Mouse (Mus musculus) forebrain, embryonic 14.5 days (tissue): ENCODE results near the gene Gmeb1. TPM values are rescaled to one million over a fixed set of nuclear protein-coding genes. Genes with fewer than 3 reads are reported as not detected.

Experiments used
- ATAC-seq: fragments of 200-750 bp; cut with Nextera tagmentation; 2 replicates; pipeline ENCODE4 v1.8.0; 2017; ENCODE audit warnings: mild to moderate bottlenecking, moderate library complexity
- DNase-seq: peaks from one replicate; pipeline ENCODE4 v3.0.0-alpha.2; 2015; ENCODE audit warnings: low spot score
- H3K27ac ChIP-seq: fragments of 300-500 bp; sonication (generic); 2 replicates; pipeline ENCODE4 v1.5.1; 2014; ENCODE audit warnings: low read depth, mild to moderate bottlenecking, control low read depth, low read length, moderate library complexity
- H3K27me3 ChIP-seq: fragments of 300-500 bp; sonication (generic); replicated peaks from 2 replicates; pipeline ENCODE4 v1.6.1; 2014; ENCODE audit warnings: low read length, control low read depth, mixed read lengths; ENCODE audit not compliant: control insufficient read depth, insufficient read depth
- H3K36me3 ChIP-seq: fragments of 300-500 bp; sonication (generic); 2 replicates; pipeline ENCODE4 v1.6.1; 2014; ENCODE audit warnings: low read length, control low read depth; ENCODE audit not compliant: control insufficient read depth, insufficient read depth
- H3K4me1 ChIP-seq: fragments of 300-500 bp; sonication (generic); 2 replicates; pipeline ENCODE4 v1.6.1; 2014; ENCODE audit warnings: antibody characterized with exemption, low read length, control low read depth; ENCODE audit not compliant: control insufficient read depth, insufficient read depth
- H3K4me2 ChIP-seq: fragments of 300-500 bp; sonication (generic); 2 replicates; pipeline ENCODE4 v1.6.1; 2014; ENCODE audit warnings: mild to moderate bottlenecking, control low read depth, low read length
- H3K4me3 ChIP-seq: fragments of 300-500 bp; sonication (generic); 2 replicates; pipeline ENCODE4 v1.5.1; 2014; ENCODE audit warnings: low read depth, low read length, control low read depth
- H3K9ac ChIP-seq: fragments of 300-500 bp; sonication (generic); 2 replicates; pipeline ENCODE4 v1.6.1; 2014; ENCODE audit warnings: mild to moderate bottlenecking, low read length, control low read depth, moderate library complexity
- H3K9me3 ChIP-seq: fragments of 300-500 bp; sonication (generic); replicated peaks from 2 replicates; pipeline ENCODE4 v1.6.1; 2016; ENCODE audit warnings: low read length, control low read depth, mixed read lengths; ENCODE audit not compliant: control insufficient read depth
- WGBS: fragments of 180-500 bp; shearing (Covaris S2); extraction: QIAGEN DNeasy Blood & Tissue Kit; methylation state at CpG from one replicate; pipeline ENCODE4 v1.1.7; 2014; 5-methylcytosine and 5-hydroxymethylcytosine counted together
- polyA plus RNA-seq: library from polyadenylated mRNA; unstranded; fragments of >200 nt; fragmentation: Nextera tagmentation; extraction: Ambion mirVana; gene quantifications from 2 replicates; pipeline ENCODE4 v1.2.1, GENCODE M21; 2014

The Gmeb1 gene
- polyA plus RNA-seq, 1 experiment from 2014 or later: 26.6 TPM

DNA sequence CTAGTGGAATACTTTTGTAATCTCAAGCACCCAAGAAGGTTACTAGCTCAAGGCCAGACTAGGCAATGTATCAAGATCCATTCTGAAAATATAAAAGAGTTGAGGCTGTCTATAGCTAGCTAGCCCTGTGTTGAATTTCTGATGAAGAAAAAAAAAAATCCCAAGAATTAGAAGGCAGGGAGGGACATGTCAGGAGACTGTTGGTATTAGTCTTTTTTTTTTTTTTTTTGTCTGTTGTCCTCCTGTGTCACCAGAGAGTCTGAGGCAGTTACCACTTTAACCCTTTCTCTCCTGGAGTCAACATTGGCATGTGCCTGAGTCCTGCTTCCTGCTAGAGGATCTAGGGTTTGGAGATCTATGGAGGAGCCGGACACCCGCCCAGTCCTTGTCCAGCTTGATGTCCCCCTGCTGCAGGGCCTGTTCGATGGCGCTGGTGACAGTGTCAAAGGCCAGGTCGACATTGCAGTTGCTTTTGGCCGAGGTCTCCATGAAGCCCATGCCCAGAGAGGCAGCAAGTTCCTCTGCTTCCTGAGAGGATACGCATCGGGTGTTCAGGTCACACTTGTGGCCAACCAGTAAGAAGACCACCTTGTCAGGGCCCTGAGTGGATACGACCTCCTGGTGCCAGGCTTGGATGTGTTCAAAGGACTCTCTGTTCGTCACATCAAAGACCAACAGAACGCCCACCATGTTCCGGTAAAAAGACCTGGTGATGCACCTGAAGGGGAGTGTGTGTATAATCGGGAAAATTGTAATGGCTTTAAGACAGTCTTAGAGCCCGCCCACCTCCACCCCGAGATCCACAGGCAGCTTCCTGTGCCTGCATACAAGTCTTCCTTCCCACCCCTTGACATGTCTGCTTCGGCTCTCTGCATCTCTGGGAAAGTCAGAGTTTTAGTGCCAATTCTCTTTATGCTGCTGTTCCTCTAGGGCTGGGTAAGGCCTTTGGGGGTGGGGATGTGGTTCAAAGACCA is 40.9 kb upstream of the Gmeb1 start:
- DNase-seq: no peak
- peak overlapping the region; percentile 52; the same call in 1 of the 2 replicates for H3K9ac ChIP-seq
- peak overlapping the region; percentile 60; the same call in 1 of the 2 replicates for H3K4me2 ChIP-seq
- no peaks in the 10 kb centered on the region for H3K36me3 ChIP-seq
- H3K27me3 ChIP-seq: no peaks in the 10 kb centered on the region
- no peak overlapping the region for H3K27ac ChIP-seq
- ATAC-seq: no peak
- WGBS: 63% methylated on average over 16 of the region's 16 CpGs
- no peaks in the 10 kb centered on the region for H3K4me1 ChIP-seq
- H3K9me3 ChIP-seq: no peaks in the 10 kb centered on the region
- peak overlapping the region; percentile 32; the same call in 1 of the 2 replicates for H3K4me3 ChIP-seq

DNA sequence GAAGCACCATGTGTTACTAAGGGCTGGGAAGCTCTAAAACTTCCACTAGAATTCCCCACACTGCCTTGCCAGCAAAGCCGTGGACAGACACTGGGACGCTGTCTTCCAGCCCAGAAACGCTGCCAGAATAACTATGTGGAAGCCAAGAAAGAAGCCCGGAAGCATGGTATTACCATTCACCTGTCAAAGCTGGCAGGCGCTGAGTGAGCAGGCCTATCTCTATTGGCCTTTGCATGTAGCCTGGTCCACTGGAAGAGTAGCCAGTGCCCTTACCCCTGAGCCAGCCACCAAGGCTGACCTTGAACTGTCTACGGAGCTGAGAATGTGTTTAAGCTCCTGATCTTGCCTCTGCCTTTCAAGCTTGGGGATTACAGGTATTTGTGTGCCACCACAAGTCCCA is 40.1 kb upstream of the Gmeb1 start:
- H3K4me1 ChIP-seq: no peaks in the 10 kb centered on the region
- WGBS: 87% methylated on average over 6 of the region's 6 CpGs
- no peak overlapping the region for H3K4me3 ChIP-seq
- DNase-seq (no peak), ATAC-seq (no peak)
- no peak overlapping the region for H3K27ac ChIP-seq
- H3K4me2 ChIP-seq: no peak overlapping the region
- H3K36me3 ChIP-seq: no peaks in the 10 kb centered on the region
- H3K27me3 ChIP-seq: no peaks in the 10 kb centered on the region
- no peaks in the 10 kb centered on the region for H3K9me3 ChIP-seq
- no peak overlapping the region for H3K9ac ChIP-seq

DNA sequence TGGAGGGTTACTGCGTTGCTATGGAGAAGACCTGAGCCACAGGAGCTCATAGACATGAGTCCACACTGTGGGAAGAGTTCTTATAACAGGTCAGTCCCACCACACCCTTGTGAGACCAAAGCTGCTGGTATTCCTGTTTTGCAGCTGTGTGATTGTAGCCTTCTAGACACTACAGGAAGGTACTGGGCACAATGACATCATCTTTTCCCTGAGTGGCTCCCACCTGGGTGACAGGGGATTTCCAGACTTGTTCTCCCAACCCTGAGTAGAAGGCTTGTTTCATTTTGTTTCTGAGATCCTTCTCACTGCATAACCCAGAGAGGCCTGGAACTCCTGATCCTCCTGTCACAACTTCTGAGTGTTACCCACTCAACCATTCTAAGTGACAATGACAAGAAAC is 38.4 kb upstream of the Gmeb1 start:
- Histone ChIP-seq H3K27ac (no peak overlapping the region), H3K36me3 (no peaks in the 10 kb centered on the region), H3K27me3 (no peaks in the 10 kb centered on the region), H3K4me2 (no peak overlapping the region), H3K4me3 (no peak overlapping the region), H3K4me1 (no peaks in the 10 kb centered on the region), H3K9me3 (no peaks in the 10 kb centered on the region), H3K9ac (no peak overlapping the region)
- ATAC-seq (no peak), DNase-seq (no peak)
- WGBS: 85% methylated on average over 1 of the region's 1 CpGs

DNA sequence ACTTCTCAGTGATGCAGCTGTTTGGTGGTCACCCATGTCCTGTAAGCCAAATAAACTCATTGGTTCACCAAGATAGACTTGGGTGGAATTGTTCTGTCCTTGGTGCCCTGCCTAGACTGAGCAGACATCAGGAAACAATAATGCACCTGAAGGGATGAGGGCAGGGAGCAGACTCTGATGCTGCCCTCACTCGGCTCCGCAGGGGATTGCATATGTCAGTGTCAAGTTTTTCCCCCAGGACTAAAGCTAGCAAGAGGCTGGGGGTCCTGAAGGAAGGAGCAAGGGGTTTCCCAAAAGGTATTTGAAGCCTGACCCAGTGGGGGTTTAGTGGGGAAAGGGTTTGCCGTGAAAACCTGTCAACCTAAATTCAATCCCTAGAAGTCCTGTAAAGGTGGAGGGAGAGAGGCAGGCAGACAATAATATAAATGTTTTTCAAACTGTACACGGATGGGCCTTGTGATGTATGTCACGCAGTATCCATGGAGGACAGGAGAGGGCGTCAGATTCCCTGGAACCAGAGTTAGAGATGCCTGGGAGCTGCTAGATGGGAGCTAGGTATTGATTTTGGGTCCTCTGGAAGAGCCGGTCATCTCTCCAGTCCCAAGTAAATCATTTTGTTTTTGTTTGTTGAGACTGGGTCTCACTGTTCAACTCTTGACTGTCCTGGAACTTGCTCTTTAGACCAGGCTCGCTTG is 34.4 kb upstream of the Gmeb1 start:
- Histone ChIP-seq H3K27ac (no peak overlapping the region), H3K4me2 (no peak overlapping the region), H3K36me3 (peaks cover 37% of the 10 kb centered on the region), H3K9ac (no peak overlapping the region), H3K27me3 (no peaks in the 10 kb centered on the region), H3K9me3 (no peaks in the 10 kb centered on the region), H3K4me1 (no peaks in the 10 kb centered on the region), H3K4me3 (no peak overlapping the region)
- ATAC-seq: no peak
- WGBS: 49% methylated on average over 8 of the region's 8 CpGs
- no peak for DNase-seq

DNA sequence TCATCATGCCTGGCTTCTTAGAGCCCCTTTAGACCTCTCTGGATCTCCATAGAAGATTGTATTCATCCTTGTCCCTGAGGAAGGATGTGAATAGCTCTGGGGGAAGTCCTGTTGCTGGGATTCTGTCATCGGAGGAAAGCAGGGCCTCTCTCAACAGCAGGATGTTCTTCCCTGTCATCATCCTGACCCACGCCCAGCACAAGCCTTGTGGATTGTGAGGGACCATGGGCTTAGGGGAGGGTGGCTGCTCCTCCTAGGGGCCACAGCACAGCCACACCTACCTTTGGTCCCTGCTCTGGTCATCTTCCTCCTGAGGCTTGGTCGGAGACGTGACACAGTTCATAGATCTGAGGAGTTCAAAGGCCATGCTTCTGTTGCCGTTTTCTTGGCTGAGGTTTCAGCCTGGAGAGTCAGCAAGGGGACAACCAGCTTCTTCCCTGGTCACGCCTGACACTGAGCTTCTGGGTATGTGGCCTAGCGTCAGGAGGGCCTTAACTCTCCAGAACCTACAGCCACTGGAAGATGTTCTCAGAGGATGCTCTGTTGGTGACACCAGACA is 32.4 kb upstream of the Gmeb1 start:
- ATAC-seq (no peak), DNase-seq (no peak)
- 86% methylated on average over 7 of the region's 7 CpGs for WGBS
- H3K27ac ChIP-seq: no peak overlapping the region
- no peaks in the 10 kb centered on the region for H3K4me1 ChIP-seq
- H3K4me3 ChIP-seq: no peak overlapping the region
- H3K9ac ChIP-seq: no peak overlapping the region
- H3K27me3 ChIP-seq: no peaks in the 10 kb centered on the region
- H3K4me2 ChIP-seq: no peak overlapping the region
- no peaks in the 10 kb centered on the region for H3K9me3 ChIP-seq
- H3K36me3 ChIP-seq: peaks cover 45% of the 10 kb centered on the region

DNA sequence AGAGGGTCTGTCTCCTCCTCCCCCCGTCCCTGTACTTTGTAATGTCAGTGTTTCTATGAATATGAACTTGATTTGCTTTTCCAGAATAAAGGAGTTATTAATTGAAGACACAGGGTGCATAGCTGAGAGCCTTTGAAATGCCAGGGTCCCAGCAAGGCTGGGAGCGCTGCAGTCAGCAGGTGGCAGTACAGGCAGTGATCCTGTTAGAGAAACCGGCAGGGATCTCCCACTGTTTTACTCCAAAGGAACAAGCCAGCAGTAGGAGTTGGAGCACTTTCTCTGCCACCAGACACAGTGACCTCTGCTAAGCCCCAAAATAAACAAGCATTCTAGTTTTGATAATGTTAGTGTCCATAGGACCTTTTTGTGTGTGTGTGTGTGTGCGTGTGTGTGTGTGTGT is 31.6 kb upstream of the Gmeb1 start:
- Histone ChIP-seq H3K4me3 (no peak overlapping the region), H3K27me3 (no peaks in the 10 kb centered on the region), H3K4me2 (no peak overlapping the region), H3K27ac (no peak overlapping the region), H3K9me3 (no peaks in the 10 kb centered on the region), H3K4me1 (no peaks in the 10 kb centered on the region), H3K36me3 (peaks cover 45% of the 10 kb centered on the region), H3K9ac (no peak overlapping the region)
- ATAC-seq (no peak), DNase-seq (peak; percentile 52)
- 55% methylated on average over 4 of the region's 4 CpGs for WGBS

DNA sequence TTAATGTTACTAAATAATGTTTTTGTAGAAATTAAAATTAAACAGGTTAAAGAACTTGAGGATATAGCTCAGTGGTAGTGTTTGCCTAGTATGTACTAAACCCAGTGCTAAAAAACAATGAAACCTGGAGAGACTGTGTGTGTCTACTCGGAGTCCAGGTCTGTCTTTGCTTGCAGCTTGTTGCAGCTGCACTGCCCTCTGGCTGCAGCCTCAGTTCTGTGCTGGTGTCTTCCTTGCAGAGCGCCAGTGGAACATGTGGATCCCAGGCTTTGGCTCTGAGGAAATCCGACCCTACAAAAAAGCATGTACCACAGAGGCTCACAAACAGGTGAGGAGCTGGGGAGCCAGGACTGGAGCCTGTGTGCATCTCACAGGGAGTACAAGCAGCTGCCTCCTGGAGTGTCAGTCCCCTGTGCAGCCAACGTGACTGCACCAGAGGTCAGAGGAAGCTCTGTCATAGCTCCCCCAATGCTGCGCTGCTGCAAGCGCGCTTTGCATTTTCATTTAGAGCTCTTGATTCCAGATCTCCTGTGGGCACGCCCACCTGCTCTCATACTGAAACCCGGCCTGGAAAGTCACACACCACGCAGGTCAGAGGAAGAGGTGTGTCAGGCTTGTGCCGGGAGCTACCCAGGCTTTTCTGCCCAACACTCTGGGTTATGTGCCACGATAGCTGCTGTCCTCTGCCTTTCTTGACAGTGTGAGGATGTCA is 30.4 kb upstream of the Gmeb1 start:
- H3K9ac ChIP-seq: no peak overlapping the region
- no peak overlapping the region for H3K4me2 ChIP-seq
- no peak for DNase-seq
- H3K27me3 ChIP-seq: no peaks in the 10 kb centered on the region
- H3K4me1 ChIP-seq: no peaks in the 10 kb centered on the region
- no peak overlapping the region for H3K4me3 ChIP-seq
- H3K27ac ChIP-seq: no peak overlapping the region
- peaks cover 45% of the 10 kb centered on the region for H3K36me3 ChIP-seq
- no peak for ATAC-seq
- 83% methylated on average over 12 of the region's 12 CpGs for WGBS
- H3K9me3 ChIP-seq: no peaks in the 10 kb centered on the region

DNA sequence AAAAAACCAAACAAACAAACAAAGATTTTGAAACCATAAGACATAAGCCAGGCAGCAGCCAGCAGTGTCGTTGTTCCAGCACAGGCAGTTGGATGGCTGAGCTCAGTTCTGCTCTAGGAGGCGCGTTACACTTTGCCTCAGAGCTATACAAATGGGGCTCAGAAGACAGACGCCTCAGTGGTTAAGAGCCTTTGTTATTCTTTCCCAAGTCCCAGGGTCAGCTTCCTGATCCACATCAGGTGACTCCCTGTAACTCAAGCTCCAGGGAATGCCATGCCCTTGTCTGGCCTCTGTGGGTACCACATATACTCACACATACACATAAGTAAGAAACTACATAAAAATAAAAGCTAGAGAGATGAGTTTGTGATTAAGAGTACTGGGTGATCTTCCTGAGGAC is 29.7 kb upstream of the Gmeb1 start:
- H3K27ac ChIP-seq: no peak overlapping the region
- no peaks in the 10 kb centered on the region for H3K4me1 ChIP-seq
- 96% methylated on average over 4 of the region's 4 CpGs for WGBS
- no peak overlapping the region for H3K4me3 ChIP-seq
- H3K4me2 ChIP-seq: no peak overlapping the region
- ATAC-seq: no peak
- H3K36me3 ChIP-seq: peaks cover 49% of the 10 kb centered on the region
- no peak for DNase-seq
- H3K9me3 ChIP-seq: no peaks in the 10 kb centered on the region
- no peak overlapping the region for H3K9ac ChIP-seq
- H3K27me3 ChIP-seq: no peaks in the 10 kb centered on the region
